Mouse (Mus musculus): ENCODE results near the gene Psmb6.

- TF ChIP-seq GATA1 (IDR thresholded peaks at IDR 0.05; ENCODE audit: low read length), result no peak
- TF ChIP-seq TAL1 (IDR thresholded peaks at IDR 0.05; ENCODE audit: low read length), result no peak
These were observed 13.9 kb upstream of the Psmb6 start for GRCm38 (mm10) chr11:70511242-70511641.
